Comparison of ENCODE assay signal across 7 mouse cellular contexts in genomic region chr11:69072234-69072633, GRCm38 (mm10). TPM values are rescaled to one million over a fixed set of nuclear protein-coding genes. Genes with fewer than 3 reads are reported as not detected.
A peak's percentile ranks its signal among the peaks of the same experiment; 100 is the strongest.
DNase-seq lines count a peak whose midpoint lies in the region; ATAC-seq lines count a peak whose summit lies in the region.

No protein-coding gene starts in this region.

- peak overlapping the region; percentile 27; the same call in 1 of the 2 replicates for H3K9ac ChIP-seq in liver, embryonic 11.5 days (ENCODE audit: low read depth, low read length)
- peak overlapping the region; percentile 69 for H3K9ac ChIP-seq in forebrain, embryonic 14.5 days (ENCODE audit: low read length)
- peak overlapping the region; percentile 78 for H3K9ac ChIP-seq in neural tube, embryonic 14.5 days (replicated peaks; ENCODE audit: low read depth, low read length)

- peak overlapping the region; percentile 33; the same call in 1 of the 2 replicates for H3K4me3 ChIP-seq in liver, embryonic 11.5 days (ENCODE audit: low read depth, low read length)
- peak overlapping the region; percentile 29 for H3K4me3 ChIP-seq in forebrain, embryonic 14.5 days (ENCODE audit: low read depth, low read length)
- peak overlapping the region; percentile 43 for H3K4me3 ChIP-seq in limb, embryonic 10.5 days
- peak overlapping the region; percentile 30; the same call in 1 of the 2 replicates for H3K4me3 ChIP-seq in neural tube, embryonic 14.5 days (ENCODE audit: low read depth, low read length)

- DNase-seq in liver, embryonic 11.5 days (ENCODE audit: low spot score): no peak
- DNase-seq in liver: no peak
- no peak for DNase-seq in forebrain, embryonic 14.5 days (ENCODE audit: low spot score)
- no peak for DNase-seq in limb, embryonic 10.5 days (ENCODE audit: low spot score)
- no peak for DNase-seq in kidney, postnatal 10 days

- 83% methylated on average over 11 of the region's 11 CpGs for WGBS in liver, embryonic 11.5 days
- 79% methylated on average over 11 of the region's 11 CpGs for WGBS in forebrain, embryonic 14.5 days
- 88% methylated on average over 11 of the region's 11 CpGs for WGBS in limb, embryonic 10.5 days
- WGBS in neural tube, embryonic 14.5 days: 90% methylated on average over 11 of the region's 11 CpGs

- H3K4me1 ChIP-seq in liver, embryonic 11.5 days (replicated peaks; ENCODE audit: control insufficient read depth, insufficient read depth, low read length): peaks cover 29% of the 10 kb centered on the region
- peaks cover 6% of the 10 kb centered on the region; the same call in 1 of the 2 replicates for H3K4me1 ChIP-seq in forebrain, embryonic 14.5 days (ENCODE audit: control insufficient read depth, insufficient read depth, low read length)
- peaks cover 41% of the 10 kb centered on the region for H3K4me1 ChIP-seq in limb, embryonic 10.5 days
- H3K4me1 ChIP-seq in neural tube, embryonic 14.5 days (ENCODE audit: control insufficient read depth, insufficient read depth, low read length): peaks cover 17% of the 10 kb centered on the region

- H3K27me3 ChIP-seq in liver, embryonic 11.5 days (replicated peaks; ENCODE audit: control insufficient read depth, insufficient read depth, low read length): no peaks in the 10 kb centered on the region
- no peaks in the 10 kb centered on the region for H3K27me3 ChIP-seq in forebrain, embryonic 14.5 days (replicated peaks; ENCODE audit: control insufficient read depth, insufficient read depth, low read length)
- no peaks in the 10 kb centered on the region for H3K27me3 ChIP-seq in limb, embryonic 10.5 days (ENCODE audit: low read depth, poor library complexity, severe bottlenecking)
- no peaks in the 10 kb centered on the region for H3K27me3 ChIP-seq in neural tube, embryonic 14.5 days (ENCODE audit: control insufficient read depth, insufficient read depth, low read length)

- no peak for ATAC-seq in liver, embryonic 11.5 days (replicated peaks; ENCODE audit: low FRiP score)
- ATAC-seq in forebrain, embryonic 14.5 days: no peak
- ATAC-seq in neural tube, embryonic 14.5 days (ENCODE audit: low read depth): no peak
- no peak for ATAC-seq in frontal cortex, adult (ENCODE audit: low TSS enrichment)

- no peaks in the 10 kb centered on the region for H3K9me3 ChIP-seq in liver, embryonic 11.5 days (ENCODE audit: control insufficient read depth, low read length)
- no peaks in the 10 kb centered on the region for H3K9me3 ChIP-seq in forebrain, embryonic 14.5 days (replicated peaks; ENCODE audit: control insufficient read depth, low read length)
- H3K9me3 ChIP-seq in limb, embryonic 10.5 days (replicated peaks): no peaks in the 10 kb centered on the region
- H3K9me3 ChIP-seq in neural tube, embryonic 14.5 days (ENCODE audit: control insufficient read depth, low read length): no peaks in the 10 kb centered on the region

- H3K36me3 ChIP-seq in liver, embryonic 11.5 days (ENCODE audit: control insufficient read depth, insufficient read depth, low read length): no peaks in the 10 kb centered on the region
- H3K36me3 ChIP-seq in forebrain, embryonic 14.5 days (ENCODE audit: control insufficient read depth, insufficient read depth, low read length): no peaks in the 10 kb centered on the region
- no peaks in the 10 kb centered on the region for H3K36me3 ChIP-seq in limb, embryonic 10.5 days
- H3K36me3 ChIP-seq in neural tube, embryonic 14.5 days (ENCODE audit: control insufficient read depth, insufficient read depth, low read length): no peaks in the 10 kb centered on the region

- H3K27ac ChIP-seq in liver, embryonic 11.5 days (ENCODE audit: low read depth, low read length): no peak overlapping the region; the same call in 1 of the 2 replicates
- H3K27ac ChIP-seq in forebrain, embryonic 14.5 days (ENCODE audit: low read depth, low read length): peak overlapping the region; percentile 93
- peak overlapping the region; percentile 93 for H3K27ac ChIP-seq in limb, embryonic 10.5 days
- peak overlapping the region; percentile 98 for H3K27ac ChIP-seq in neural tube, embryonic 14.5 days (ENCODE audit: low read depth, low read length)

- peak overlapping the region; percentile 90 for H3K4me2 ChIP-seq in liver, embryonic 11.5 days
- peak overlapping the region; percentile 77 for H3K4me2 ChIP-seq in forebrain, embryonic 14.5 days (ENCODE audit: low read length)
- H3K4me2 ChIP-seq in neural tube, embryonic 14.5 days (ENCODE audit: low read depth, low read length): peak overlapping the region; percentile 55

RNA-seq across cellular contexts. Expression of gene Tmem107, which starts 1.6 kb away (rescaled TPM):
- 39.1 and 43.5 TPM in 2 replicates for polyA plus RNA-seq in liver, embryonic 11.5 days (2014; fragmentation: Nextera tagmentation; extraction: Ambion mirVana)
- polyA plus RNA-seq in forebrain, embryonic 14.5 days (2014; fragmentation: Nextera tagmentation; extraction: Ambion mirVana): 45.2 and 49.6 TPM in 2 replicates
- polyA plus RNA-seq in limb, embryonic 10.5 days (2016; fragmentation: Nextera tagmentation; extraction: Ambion mirVana): 35.8 and 38.6 TPM in 2 replicates
- polyA plus RNA-seq in neural tube, embryonic 14.5 days (2014; fragmentation: Nextera tagmentation; extraction: Ambion mirVana): 24.7 and 27.7 TPM in 2 replicates

RNA-seq across cellular contexts. Expression of gene Borcs6, which starts 12.7 kb away (rescaled TPM):
- polyA plus RNA-seq in liver, embryonic 11.5 days (2014; fragmentation: Nextera tagmentation; extraction: Ambion mirVana): 5.9 and 6.6 TPM in 2 replicates
- 10.7 and 13.9 TPM in 2 replicates for polyA plus RNA-seq in forebrain, embryonic 14.5 days (2014; fragmentation: Nextera tagmentation; extraction: Ambion mirVana)
- polyA plus RNA-seq in limb, embryonic 10.5 days (2016; fragmentation: Nextera tagmentation; extraction: Ambion mirVana): 5.3 and 6.0 TPM in 2 replicates
- 16.1 and 17.7 TPM in 2 replicates for polyA plus RNA-seq in neural tube, embryonic 14.5 days (2014; fragmentation: Nextera tagmentation; extraction: Ambion mirVana)

RNA-seq across cellular contexts. Expression of gene Vamp2, which starts 16.1 kb away (rescaled TPM):
- 47.2 and 56.0 TPM in 2 replicates for polyA plus RNA-seq in liver, embryonic 11.5 days (2014; fragmentation: Nextera tagmentation; extraction: Ambion mirVana)
- 124 and 188 TPM in 2 replicates for polyA plus RNA-seq in forebrain, embryonic 14.5 days (2014; fragmentation: Nextera tagmentation; extraction: Ambion mirVana)
- 51.1 and 72.1 TPM in 2 replicates for polyA plus RNA-seq in limb, embryonic 10.5 days (2016; fragmentation: Nextera tagmentation; extraction: Ambion mirVana)
- polyA plus RNA-seq in neural tube, embryonic 14.5 days (2014; fragmentation: Nextera tagmentation; extraction: Ambion mirVana): 337 and 385 TPM in 2 replicates

RNA-seq across cellular contexts. Expression of gene Per1, which starts 22.8 kb away (rescaled TPM):
- polyA plus RNA-seq in liver, embryonic 11.5 days (2014; fragmentation: Nextera tagmentation; extraction: Ambion mirVana): 6.2 and 6.6 TPM in 2 replicates
- 6.8 and 11.6 TPM in 2 replicates for polyA plus RNA-seq in forebrain, embryonic 14.5 days (2014; fragmentation: Nextera tagmentation; extraction: Ambion mirVana)
- polyA plus RNA-seq in limb, embryonic 10.5 days (2016; fragmentation: Nextera tagmentation; extraction: Ambion mirVana): 10.3 and 10.8 TPM in 2 replicates
- polyA plus RNA-seq in neural tube, embryonic 14.5 days (2014; fragmentation: Nextera tagmentation; extraction: Ambion mirVana): 6.5 and 9.4 TPM in 2 replicates

RNA-seq across cellular contexts. Expression of gene Aurkb, which starts 26.8 kb away (rescaled TPM):
- polyA plus RNA-seq in liver, embryonic 11.5 days (2014; fragmentation: Nextera tagmentation; extraction: Ambion mirVana): 168 and 170 TPM in 2 replicates
- 69.2 and 74.0 TPM in 2 replicates for polyA plus RNA-seq in forebrain, embryonic 14.5 days (2014; fragmentation: Nextera tagmentation; extraction: Ambion mirVana)
- 214 and 217 TPM in 2 replicates for polyA plus RNA-seq in limb, embryonic 10.5 days (2016; fragmentation: Nextera tagmentation; extraction: Ambion mirVana)
- polyA plus RNA-seq in neural tube, embryonic 14.5 days (2014; fragmentation: Nextera tagmentation; extraction: Ambion mirVana): 8.7 and 12.8 TPM in 2 replicates

Comparison
In these comparisons a context has a peak if more than half of its experiments do, and no peak if none do; other contexts are left out.
1. H3K9ac ChIP-seq: peak in every context shown above with its lines; median percentile 78 in neural tube, embryonic 14.5 days; 69 in forebrain, embryonic 14.5 days; 27 in liver, embryonic 11.5 days.